Mouse (Mus musculus): Measurements from ENCODE around the gene Tctn1.

Tctn1 gene

GRCm38 (mm10) chr5:122285029-122285766 is 20.9 kb upstream of the Tctn1 start:
- peak; percentile 69 to 75 for DNase-seq

- peak; percentile 97 to 99 for DNase-seq
Measured at GRCm38 (mm10) chr5:122284183-122285028, 20.1 kb upstream of the Tctn1 start, which contains the start of gene Pptc7. TSS of gene Pptc7 (plus strand) at chr5:122284365.

GRCm38 (mm10) chr5:122283828-122284182 is 19.5 kb upstream of the Tctn1 start:
- no peak for DNase-seq

- DNase-seq = peak; percentile 51 to 60
Measured at GRCm38 (mm10) chr5:122280827-122281462, 16.7 kb upstream of the Tctn1 start.

DNA sequence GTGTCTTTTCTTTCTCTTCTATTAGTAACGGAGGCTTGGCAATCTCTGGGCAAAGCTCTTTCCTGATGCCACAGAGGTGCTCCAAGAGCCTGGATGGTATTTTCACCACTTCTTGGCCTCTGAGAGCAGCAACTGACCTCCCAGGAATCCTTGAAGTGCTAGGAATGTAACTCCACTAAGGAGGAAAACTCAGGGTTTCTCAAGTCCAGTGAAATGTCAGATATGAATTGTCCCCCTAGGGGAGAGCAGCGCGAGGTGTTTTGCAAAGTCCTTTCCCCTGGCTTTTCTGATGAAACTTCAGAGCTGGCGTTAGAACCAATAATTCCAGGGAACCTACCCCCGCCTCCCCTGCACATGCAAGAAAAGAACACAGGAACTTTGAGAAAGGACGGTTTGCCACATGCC is 16.2 kb upstream of the Tctn1 start:
- no peak for DNase-seq

DNA sequence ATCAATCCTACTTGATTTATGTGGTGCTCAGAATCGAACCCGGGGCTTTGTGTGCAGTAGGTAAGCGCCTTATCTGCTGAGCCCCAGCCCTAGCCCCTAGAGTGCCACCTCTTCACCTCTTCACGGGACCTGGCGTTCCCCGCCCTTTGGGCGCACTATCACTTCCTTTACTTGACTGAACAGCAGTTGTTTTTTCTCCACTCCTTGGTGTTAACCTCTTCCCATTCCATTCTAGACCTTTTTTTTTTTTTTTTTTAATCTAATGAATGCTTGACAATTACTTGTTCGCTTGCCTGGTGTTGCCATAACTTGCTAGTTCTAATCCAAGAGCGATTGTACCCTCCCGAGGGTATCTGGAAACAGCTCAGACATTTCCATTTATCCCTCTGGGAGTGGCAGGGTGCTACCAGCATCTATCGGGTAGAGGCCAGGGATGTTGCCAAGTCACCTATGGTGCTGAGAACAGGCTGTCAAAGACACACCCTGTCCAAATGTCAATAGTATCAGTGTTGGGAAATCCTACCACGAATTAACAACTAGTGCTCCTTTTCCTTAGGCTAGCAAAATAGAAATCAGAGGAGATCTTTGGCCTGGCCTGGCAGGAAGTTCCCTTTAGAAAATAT is 15.7 kb upstream of the Tctn1 start:
- DNase-seq = peak; percentile 58 to 73

- peak; percentile 73 to 84 for DNase-seq
Measured at GRCm38 (mm10) chr5:122278946-122279345, 14.7 kb upstream of the Tctn1 start.

DNA sequence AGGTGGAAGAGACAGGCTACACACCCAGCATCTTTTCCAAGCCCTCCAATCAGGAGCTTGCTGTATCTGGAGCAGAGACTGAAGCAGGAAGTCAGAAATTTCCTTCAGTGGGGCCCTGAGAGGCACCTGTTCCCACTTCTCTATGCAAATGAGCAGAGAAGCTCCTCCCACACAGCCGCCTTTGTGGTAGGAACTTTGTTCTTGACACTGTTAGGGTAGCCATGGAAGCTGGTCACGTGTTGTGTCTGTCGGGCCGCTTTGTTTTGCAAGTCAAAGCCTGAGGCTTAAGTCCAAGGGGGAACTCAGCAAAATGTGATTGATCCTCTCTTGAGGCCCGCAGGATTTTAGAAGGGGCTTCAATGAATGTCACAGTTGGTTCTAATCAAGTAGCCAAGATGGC is 10.5 kb upstream of the Tctn1 start:
- DNase-seq = no peak

- DNase-seq = no peak
Measured at GRCm38 (mm10) chr5:122272821-122273220, 8.6 kb upstream of the Tctn1 start.

- no peak for DNase-seq
Measured at GRCm38 (mm10) chr5:122268858-122269604, 4.8 kb upstream of the Tctn1 start.

- DNase-seq = peak; percentile 89 to 91
Measured at GRCm38 (mm10) chr5:122267899-122268298, 3.6 kb upstream of the Tctn1 start.

DNA sequence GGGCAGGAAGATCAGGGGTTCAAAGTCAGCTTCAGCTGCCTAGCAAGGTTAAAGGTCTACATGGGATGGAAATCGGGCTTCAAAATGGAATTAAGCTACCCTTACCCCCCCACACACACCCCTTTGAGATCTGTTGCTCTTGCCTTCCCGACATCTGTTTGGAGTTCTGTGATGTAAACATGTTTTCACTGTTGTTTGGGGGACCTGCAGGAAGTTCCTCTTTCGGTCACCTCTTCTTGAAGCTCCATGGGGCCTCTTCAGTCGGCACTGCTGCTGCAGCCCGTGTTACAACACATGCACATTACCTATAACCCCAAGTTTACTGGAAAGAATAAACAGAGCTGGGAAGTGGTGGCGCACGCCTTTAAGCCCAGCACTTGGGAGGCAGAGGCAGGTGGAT is 2.9 kb upstream of the Tctn1 start:
- DNase-seq = no peak

GRCm38 (mm10) chr5:122265942-122266341 is 1.7 kb upstream of the Tctn1 start:
- DNase-seq = no peak

- no peak for DNase-seq
Measured at GRCm38 (mm10) chr5:122265187-122265586, 927 bp upstream of the Tctn1 start.

DNA sequence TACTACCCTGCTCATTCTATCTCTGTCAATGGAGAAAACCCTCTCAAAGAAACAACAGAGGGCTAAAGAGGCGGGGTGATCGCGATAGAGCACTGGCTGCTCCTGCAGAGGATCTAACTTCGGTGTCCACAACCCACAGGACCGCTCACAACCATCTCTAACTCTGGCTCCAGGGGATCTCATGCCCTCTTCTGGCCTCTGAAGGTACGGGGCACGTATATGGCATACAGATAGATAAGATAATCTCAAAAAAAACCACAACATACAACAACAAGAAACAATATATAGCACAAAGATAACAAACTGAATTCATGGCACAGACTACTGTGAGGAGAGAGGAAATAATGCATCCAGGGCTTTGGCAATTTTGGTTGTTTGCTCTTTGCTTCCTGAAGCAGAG is 2.2 kb downstream of the Tctn1 start:
- no peak for DNase-seq

DNA sequence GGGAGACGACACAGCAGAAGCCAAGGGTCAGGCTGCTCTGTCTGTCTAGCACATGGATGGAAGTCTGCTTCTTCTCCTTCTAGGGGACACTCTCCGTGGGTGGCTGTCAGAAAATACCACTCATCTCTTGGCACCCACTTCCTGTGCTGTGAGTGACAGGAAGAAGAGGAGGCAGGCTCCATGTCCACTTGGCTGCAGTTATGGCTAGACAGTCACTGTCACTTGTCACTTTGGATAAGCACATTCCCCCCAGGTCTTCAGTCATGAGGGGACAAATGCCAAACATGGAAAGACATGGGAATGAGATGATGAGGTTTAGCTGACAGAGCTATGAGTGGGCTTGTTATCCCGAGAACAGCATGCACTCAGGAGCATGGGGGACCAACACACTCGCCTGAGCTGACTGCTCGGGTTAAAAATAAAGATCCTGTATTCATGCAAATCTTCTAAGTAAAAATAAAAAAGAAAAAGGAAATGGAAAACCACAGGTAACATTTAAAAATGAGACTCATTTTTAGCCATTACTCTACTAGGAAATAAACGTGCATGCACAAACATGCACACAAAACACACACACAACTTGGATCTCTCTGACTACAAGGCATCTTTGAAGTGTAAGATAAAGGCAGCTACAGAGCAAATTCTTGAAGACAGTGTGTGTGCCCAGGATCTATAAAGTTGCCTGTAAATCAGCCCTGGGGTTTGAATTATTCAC is 6.1 kb downstream of the Tctn1 start:
- DNase-seq = no peak

DNA sequence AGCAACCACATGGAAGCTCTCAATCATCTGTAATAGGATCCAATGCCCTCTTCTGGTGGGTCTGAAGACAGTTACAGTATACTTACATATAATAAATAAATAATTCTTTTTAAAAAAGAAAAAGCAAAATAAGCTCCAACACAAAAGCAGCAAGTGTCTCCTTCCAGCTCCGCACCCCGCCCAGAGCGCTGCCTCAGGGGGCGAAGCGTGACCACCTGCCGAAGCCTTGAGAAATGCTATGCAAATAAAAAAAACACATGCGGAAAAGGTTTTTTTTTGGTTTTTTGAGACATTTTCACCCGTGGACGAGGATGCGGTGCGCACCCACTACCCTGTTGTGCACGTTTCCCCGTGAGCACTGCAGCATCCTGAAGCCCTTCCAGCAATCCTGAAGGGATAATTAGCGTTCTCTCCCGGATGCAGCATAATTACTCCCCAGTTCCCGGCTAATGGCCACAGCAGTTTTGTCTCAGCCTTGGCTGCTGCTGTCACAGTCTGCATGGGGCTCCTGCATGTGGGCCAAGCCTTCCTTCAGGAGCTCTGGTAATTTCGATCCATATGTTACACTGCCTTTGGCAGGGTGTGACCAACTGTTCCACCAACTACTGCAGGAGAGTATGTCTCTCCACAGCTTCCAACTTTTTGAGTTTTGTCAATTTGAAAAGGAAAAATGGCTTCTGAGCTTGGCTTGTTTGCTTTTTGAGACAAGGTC is 12.2 kb downstream of the Tctn1 start:
- DNase-seq = peak in 1 of 2 experiments; percentile 44

- peak in 1 of 2 experiments; percentile 41 for DNase-seq
Measured at GRCm38 (mm10) chr5:122249281-122249680, 15.0 kb downstream of the Tctn1 start.

DNA sequence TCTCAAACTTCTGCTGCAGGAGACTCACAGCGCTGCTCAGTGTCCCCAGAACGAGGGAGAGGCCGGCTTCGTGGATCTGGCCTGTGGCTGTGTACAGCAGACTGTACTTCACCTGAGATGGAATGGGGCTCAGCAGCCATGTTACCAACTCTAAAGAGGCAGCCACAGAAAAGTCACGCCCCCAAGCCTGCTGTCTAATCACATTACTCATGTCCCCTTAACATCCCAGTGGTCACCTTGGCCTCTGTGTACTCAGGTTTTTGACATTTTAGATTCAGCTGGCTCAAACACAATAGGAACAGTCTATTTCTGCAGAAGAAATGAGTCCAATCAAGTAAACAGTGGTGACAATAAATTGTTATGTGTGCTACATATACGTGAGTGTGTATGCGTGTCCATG is 16.3 kb downstream of the Tctn1 start:
- DNase-seq = no peak

- DNase-seq = no peak
Measured at GRCm38 (mm10) chr5:122247529-122247928, 16.7 kb downstream of the Tctn1 start.

Data from cerebellum, postnatal 14 days (tissue).